Mouse (Mus musculus) layer of hippocampus, postnatal 10 days (tissue): ENCODE data around the gene Atp1a3. TPM values are rescaled to one million over a fixed set of nuclear protein-coding genes. Genes with fewer than 3 reads are reported as not detected.
"Not testable (repeated sequence)": the region's sequence is repeated elsewhere in the genome, so short reads cannot be mapped to it uniquely, and the experiment has no call there.

Experiments
- DNase-seq, 2 experiments: peaks; one replicate each; pipeline ENCODE4 v3.0.0; 2021; ENCODE audit warnings: low spot score in 2 of 2
- long read RNA-seq: library from polyadenylated mRNA; stranded (forward); transcript quantifications from one replicate; pipeline ENCODE4 v2.0.0, GENCODE M21; 2023
- total RNA-seq, 2 experiments: library from RNA; stranded (reverse); gene quantifications; 2 replicates each; pipeline ENCODE4 v1.2.3; 2021

Gene Atp1a3
- total RNA-seq: 1,000 to 10,000 TPM; 1,908 to 2,310 TPM
- long read RNA-seq, transcript Atp1a3-201 (23 exons, 3,621 nt): major isoform, 550 of 834 reads
- long read RNA-seq, transcript Atp1a3-205 (23 exons, 3,642 nt): minor isoform, 13 of 834 reads
- long read RNA-seq, partial matches to known transcripts: 179 of 834 reads
- long read RNA-seq, other reads (novel, unspliced or antisense): 92 of 834 reads

GRCm38 (mm10) chr7:25005421-25006065, at the start of gene Atp1a3:
Gene Atp1a3, minus strand, starts transcription at chr7:25005958.
- peak; percentile 73 to 85 for DNase-seq

GRCm38 (mm10) chr7:25052587-25052986, 46.8 kb upstream of the Atp1a3 start:
- DNase-seq: no peak

GRCm38 (mm10) chr7:25049295-25049930, 43.7 kb upstream of the Atp1a3 start:
- DNase-seq: no peak

GRCm38 (mm10) chr7:25047363-25047762, 41.6 kb upstream of the Atp1a3 start:
- peak in 1 of 2 experiments; percentile 45 for DNase-seq

- DNase-seq: not testable (repeated sequence)
Measured at GRCm38 (mm10) chr7:25044599-25044998, 38.8 kb upstream of the Atp1a3 start.

- no peak for DNase-seq
Measured at GRCm38 (mm10) chr7:25041921-25042320, 36.2 kb upstream of the Atp1a3 start.

- DNase-seq: peak; percentile 86 to 89
Measured at GRCm38 (mm10) chr7:25035916-25036315, 30.2 kb upstream of the Atp1a3 start.

GRCm38 (mm10) chr7:25034796-25035195, 29.0 kb upstream of the Atp1a3 start:
- DNase-seq: no peak

- DNase-seq: no peak
Measured at GRCm38 (mm10) chr7:25031528-25031927, 25.8 kb upstream of the Atp1a3 start.

- peak; percentile 89 to 90 for DNase-seq
Measured at GRCm38 (mm10) chr7:25030032-25030753, 24.4 kb upstream of the Atp1a3 start.

- DNase-seq: no peak
Measured at GRCm38 (mm10) chr7:25026452-25026851, 20.7 kb upstream of the Atp1a3 start.

- no peak for DNase-seq
Measured at GRCm38 (mm10) chr7:25025855-25026439, 20.2 kb upstream of the Atp1a3 start.

GRCm38 (mm10) chr7:25011592-25011991, 5.8 kb upstream of the Atp1a3 start:
- DNase-seq: no peak

GRCm38 (mm10) chr7:25010090-25010913, 4.5 kb upstream of the Atp1a3 start:
- DNase-seq: peak; percentile 71 to 72

- peak; percentile 59 to 63 for DNase-seq
Measured at GRCm38 (mm10) chr7:25009099-25009700, 3.4 kb upstream of the Atp1a3 start.

GRCm38 (mm10) chr7:25008635-25009034, 2.9 kb upstream of the Atp1a3 start:
- DNase-seq: peak in 1 of 2 experiments; percentile 62

- DNase-seq: peak in 1 of 2 experiments; percentile 63
Measured at GRCm38 (mm10) chr7:25007609-25008374, 2.0 kb upstream of the Atp1a3 start.

GRCm38 (mm10) chr7:25006586-25007364, 1.0 kb upstream of the Atp1a3 start:
- no peak for DNase-seq
